Mouse (Mus musculus) liver, embryonic 14.5 days (tissue): ENCODE results near the gene Desi1.

Source experiments
- CTCF ChIP-seq: IDR thresholded peaks from 2 replicates; pipeline ENCODE4 v1.5.1; 2016; ENCODE audit warnings: antibody characterized with exemption, low read depth, control low read depth
- EP300 ChIP-seq: IDR thresholded peaks from 2 replicates; pipeline ENCODE4 v1.6.1; 2016; ENCODE audit warnings: antibody characterized with exemption, low read depth

GRCm38 (mm10) chr15:82063909-82064308 is 30.2 kb upstream of the Desi1 start:
- TF ChIP-seq CTCF (no peak), EP300 (no peak)
